Mouse (Mus musculus) kidney, postnatal 36 days (tissue): ENCODE data around the gene 1700061G19Rik.

Experiments used
- DNase-seq, 2 experiments: peaks; one replicate each; pipeline ENCODE4 v3.0.0; 2021 to 2022; ENCODE audit warnings: mixed read lengths in 2 of 2

1700061G19Rik gene

GRCm38 (mm10) chr17:56874936-56875651 is at the start of gene 1700061G19Rik:
TSS of gene 1700061G19Rik (plus strand) at chr17:56875477.
- DNase-seq: no peak

DNA sequence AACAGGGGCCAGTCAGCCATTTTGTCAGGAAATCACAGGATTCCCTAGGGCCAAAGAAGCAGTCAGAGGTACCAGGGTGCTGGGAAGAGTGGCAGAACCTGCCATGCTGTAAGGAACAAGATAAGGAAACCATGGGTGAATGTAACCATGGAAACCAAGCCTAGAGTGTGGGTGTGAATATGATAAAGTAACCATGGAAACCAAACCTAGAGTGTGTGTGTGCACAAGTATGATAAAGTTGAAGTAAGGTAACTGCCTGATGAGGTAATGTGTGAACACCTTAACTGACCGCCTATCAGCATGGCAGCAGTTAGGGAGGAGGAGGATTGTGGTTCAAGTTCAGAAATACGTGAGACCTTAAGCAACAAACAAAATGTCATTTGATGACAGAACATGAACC is 48.6 kb upstream of the 1700061G19Rik start:
- no peak for DNase-seq

- DNase-seq: no peak
These were observed 46.1 kb upstream of the 1700061G19Rik start for GRCm38 (mm10) chr17:56829171-56829570.

GRCm38 (mm10) chr17:56829795-56830194 is 45.5 kb upstream of the 1700061G19Rik start:
- DNase-seq: peak in 1 of 2 experiments; percentile 18

DNA sequence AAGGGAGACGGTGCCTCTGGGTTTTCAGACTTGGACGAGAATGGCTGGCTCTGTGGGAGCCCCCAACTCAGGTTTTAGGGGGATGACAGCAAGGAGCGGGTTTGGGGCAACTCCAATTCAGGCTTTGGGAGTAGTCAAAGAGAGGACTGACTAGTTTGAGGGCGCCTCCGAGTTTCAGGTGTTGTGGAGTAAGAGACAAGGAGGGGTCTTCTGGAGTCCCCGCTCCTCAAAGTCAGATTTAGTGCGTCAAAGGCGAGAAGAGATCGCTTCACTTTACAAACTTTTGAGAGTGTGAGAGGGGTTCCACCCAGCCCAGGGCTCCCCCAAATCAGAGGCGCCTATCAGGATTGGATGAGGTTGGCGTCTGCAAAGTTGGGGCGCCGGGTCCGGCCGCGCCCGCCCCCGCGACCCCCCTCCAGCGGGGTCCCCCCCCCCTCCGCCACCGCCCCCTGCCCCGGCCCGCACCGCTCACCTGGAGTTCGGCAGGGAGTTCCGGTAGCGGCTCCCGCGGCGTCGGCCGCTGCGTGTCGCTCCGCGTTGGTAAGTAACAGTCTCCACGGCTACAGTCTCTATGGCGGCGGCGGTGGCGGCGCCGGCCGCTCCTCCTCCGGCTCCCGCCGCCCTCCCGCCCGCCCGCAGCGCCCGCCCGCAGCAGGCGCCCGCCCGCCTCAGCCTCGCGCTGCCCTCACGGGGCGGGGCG is 44.7 kb upstream of the 1700061G19Rik start, which contains the start of gene Rfx2:
Rfx2 (minus strand) TSS at position 603 of the 700 bp plus-strand sequence.
- no peak for DNase-seq

DNA sequence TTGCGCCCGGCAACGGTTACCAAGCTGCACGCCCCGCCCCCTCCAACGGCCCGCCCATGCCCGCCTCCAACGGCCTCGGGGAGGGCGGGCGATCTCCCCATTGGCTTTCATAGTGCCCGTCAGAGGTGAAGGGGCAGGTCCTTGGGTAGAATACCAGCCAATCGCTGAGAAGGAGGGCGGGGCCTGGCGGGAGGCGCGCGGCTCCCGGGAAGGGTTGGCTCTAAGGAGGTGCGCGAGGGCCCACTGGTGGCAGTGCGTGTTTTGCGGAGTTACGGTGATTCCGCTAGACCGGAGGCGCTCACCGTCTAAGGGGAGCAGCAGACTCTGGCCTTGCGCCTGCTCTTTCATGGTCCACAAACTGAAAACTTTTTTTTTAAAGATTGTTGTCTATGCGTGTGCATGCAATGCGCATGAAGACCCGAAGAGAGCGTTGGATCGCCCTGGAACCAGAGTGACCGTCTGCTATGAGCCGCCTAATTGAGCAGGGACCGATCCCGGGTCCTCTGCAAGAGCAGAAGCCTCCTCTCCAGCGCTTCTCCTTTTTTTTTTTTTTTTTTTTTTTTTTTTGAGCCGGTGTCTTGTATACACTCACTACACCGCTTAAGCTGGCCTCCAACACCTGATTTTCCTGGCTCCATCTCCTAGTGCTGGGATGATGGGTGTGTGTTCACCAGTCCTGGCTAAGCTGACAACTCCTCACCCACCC is 44.0 kb upstream of the 1700061G19Rik start:
- peak; percentile 99 to 100 for DNase-seq

- DNase-seq: no peak
These were observed 42.4 kb upstream of the 1700061G19Rik start for GRCm38 (mm10) chr17:56832918-56833317.

GRCm38 (mm10) chr17:56833381-56833780 is 41.9 kb upstream of the 1700061G19Rik start:
- DNase-seq: no peak

GRCm38 (mm10) chr17:56836336-56836735 is 38.9 kb upstream of the 1700061G19Rik start:
- no peak for DNase-seq

DNA sequence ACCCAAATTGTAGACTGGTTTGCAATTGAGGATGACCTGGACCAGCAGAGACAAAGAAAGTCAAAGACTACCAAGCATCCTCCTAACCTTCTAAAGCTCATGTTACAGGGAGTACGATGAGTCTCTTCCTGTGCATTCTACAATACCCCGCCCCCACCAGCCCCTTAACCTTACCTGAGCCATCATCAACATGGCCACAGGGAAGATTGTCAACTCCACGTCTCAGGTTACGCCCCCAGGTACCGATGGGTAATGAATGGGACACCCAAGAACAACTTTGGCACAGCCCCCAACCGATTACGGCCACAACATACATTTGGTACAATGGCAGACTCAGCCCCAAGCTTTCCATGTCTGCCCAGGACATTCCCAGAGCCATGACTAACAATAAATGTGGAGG is 34.8 kb upstream of the 1700061G19Rik start:
- DNase-seq: no peak

DNA sequence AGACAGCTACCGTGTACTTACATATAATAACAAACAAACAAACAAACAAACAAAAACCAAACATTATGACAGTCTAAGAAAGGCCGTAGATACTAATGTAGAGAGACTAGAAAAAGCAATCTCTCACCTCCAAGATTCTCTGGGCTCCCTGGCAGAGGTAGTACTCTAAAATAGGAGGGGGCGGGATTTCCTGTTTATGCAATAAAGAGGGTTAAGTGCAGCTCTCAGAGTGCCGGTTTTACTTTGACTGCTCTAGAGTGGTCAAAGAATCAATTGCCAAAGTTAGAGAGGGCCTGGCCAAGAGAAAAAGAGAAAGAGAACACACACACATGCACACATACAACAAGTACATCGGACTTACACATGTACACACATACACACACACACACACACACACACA is 33.1 kb upstream of the 1700061G19Rik start:
- no peak for DNase-seq

DNA sequence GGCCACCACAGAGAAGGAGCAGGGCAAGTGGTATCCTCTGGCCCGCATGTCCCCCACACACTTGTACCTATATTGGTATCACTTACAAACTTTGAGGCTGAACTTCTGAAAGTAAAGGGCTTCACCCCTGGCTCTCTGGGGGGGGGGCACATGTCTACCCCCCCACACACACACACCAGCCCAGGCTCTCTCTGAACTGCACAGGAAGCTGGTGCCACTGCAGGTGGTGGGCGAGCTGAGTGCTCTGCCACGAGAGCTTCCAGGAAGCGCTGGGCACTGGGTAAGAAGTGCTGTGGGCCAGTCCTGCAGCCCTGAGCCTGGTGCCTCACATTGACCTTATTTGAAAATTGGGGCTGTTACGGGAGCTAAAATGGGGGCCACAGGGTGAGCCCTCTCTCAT is 31.6 kb upstream of the 1700061G19Rik start:
- no peak for DNase-seq

DNA sequence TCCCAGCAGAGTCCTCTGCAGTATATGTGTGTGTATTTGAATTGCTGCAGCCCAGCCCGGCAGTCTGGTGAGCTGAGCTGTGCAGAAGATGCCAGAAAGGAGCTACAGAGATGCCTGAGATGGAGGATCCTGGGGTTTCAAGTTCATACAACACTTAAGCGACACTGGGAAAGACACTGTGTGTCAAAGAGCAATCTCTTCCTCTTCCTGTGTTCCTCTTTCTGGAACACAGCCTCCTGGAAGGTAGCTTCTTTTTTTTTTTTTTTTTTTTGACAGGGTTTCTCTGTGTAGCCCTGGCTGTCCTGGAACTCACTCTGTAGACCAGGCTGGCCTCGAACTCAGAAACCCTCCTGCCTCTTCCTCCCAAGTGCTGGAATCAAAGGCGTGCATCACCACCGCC is 26.5 kb upstream of the 1700061G19Rik start:
- no peak for DNase-seq

GRCm38 (mm10) chr17:56849710-56850109 is 25.6 kb upstream of the 1700061G19Rik start:
- no peak for DNase-seq

DNA sequence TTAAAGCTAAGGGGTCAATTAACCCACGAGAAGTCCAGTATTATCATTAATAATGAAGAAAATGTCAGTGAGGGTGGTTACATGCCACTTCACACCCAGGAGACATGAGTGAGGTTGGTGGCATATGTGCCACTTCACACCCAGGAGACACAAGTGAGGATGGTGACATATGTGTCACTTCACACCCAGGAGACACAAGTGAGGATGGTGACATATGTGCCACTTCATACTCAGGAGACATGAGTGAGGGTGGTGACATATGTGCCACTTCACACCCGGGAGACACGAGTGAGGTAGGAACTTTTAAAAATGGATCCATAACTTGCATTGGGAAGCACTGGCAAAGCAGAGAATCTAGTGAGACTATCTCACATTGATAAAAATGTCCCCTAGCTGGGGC is 24.1 kb upstream of the 1700061G19Rik start:
- no peak for DNase-seq

- DNase-seq: no peak
These were observed 19.9 kb upstream of the 1700061G19Rik start for GRCm38 (mm10) chr17:56855421-56855820.

- peak; percentile 50 to 85 for DNase-seq
These were observed 17.1 kb upstream of the 1700061G19Rik start for GRCm38 (mm10) chr17:56858216-56858615.

GRCm38 (mm10) chr17:56858922-56859321 is 16.4 kb upstream of the 1700061G19Rik start:
- DNase-seq: no peak

- DNase-seq: peak in 1 of 2 experiments; percentile 19
These were observed 14.1 kb upstream of the 1700061G19Rik start for GRCm38 (mm10) chr17:56861197-56861596.

DNA sequence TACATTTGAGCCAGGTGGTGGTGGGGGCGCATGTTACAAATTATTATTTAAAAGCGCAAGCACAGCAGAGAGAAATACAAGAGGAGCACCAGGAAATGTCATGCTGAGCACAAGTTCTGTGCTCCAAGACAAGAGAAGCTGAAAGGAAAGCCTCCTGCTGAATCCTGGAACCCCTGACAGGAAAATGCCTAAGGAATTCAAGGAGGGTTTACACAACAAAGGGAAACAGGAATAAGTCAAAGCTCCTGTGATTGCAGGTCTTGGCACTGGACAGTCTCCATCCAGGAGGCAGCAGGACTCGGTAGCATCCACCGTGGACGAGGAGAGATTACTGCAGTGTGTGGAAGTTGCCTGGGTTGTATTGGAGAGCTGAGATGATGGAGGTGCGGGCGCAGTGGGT is 9.2 kb upstream of the 1700061G19Rik start:
- no peak for DNase-seq

DNA sequence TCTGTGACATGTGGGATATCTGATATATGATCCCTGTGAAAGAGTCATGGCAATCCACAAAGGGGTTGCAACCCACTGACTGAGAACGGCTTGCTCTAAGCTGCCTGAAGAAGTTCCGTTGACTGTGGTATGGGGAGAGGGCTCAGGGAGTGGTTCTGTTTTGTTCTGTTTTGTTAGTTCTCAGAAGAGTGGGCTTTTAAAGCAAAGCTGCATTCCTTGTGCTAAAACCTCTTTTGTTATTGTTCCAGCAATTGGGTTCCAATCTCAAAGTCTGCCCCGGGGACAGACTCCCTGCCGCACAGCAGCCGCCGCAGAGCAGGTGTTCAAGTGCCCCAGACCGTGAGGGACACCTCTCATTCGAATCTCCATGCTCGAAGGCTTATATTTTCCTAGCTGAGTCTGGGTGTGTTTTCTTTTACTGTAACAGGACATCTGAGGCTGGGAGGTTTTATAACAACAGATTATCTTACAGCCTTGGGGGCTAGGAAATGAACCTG is 5.7 kb upstream of the 1700061G19Rik start:
- no peak for DNase-seq

DNA sequence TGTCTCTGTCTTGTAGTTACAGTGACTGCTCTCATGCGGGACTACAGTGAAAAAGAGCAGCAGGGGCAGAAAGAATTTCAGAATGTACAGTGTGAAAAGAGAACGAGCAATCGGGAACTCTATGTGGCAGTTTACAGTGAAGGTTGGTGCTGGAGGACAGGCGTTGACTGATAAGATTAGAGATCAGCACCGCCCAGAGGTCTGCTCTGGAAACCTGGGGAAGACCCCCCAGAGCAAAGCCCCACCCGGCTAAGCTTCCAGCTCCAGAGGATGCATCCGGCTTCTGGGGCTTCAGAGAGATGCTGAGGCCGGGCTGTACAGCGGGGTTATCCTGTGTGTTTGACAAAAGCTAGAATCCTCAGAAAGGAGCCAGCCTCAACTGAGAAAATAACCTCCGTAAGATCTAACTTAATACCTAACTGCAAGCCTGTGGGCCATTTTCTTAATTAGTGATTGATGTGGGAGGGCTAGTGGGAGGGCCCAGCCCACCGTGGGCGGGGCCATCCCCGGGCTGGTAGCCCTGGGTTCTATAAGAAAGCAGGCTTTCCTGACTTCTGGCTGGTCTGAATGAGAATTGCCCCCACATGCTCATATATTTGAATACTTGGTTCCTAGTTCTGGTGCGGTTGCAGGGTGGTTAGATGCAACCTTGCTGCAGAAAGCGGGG is 4.9 kb upstream of the 1700061G19Rik start:
- no peak for DNase-seq

- DNase-seq: no peak
These were observed 3.5 kb upstream of the 1700061G19Rik start for GRCm38 (mm10) chr17:56871767-56872166.
